Mouse (Mus musculus): ENCODE measurements around the gene Tmem135.

Gene Tmem135

GRCm38 (mm10) chr7:89418127-89418653, 14.2 kb upstream of the Tmem135 start:
- DNase-seq (ENCODE audit: low read depth, low spot score) = no peak

GRCm38 (mm10) chr7:89417707-89418106, 13.7 kb upstream of the Tmem135 start:
- no peak for DNase-seq (ENCODE audit: low read depth, low spot score)

- peak; percentile 66 for DNase-seq (ENCODE audit: low read depth, low spot score)
Measured at GRCm38 (mm10) chr7:89416027-89416426, 12.0 kb upstream of the Tmem135 start.

- DNase-seq (ENCODE audit: low read depth, low spot score) = no peak
Measured at GRCm38 (mm10) chr7:89412094-89412493, 8.1 kb upstream of the Tmem135 start.

- DNase-seq (ENCODE audit: low read depth, low spot score) = no peak
Measured at GRCm38 (mm10) chr7:89411346-89411745, 7.3 kb upstream of the Tmem135 start.

- DNase-seq (ENCODE audit: low read depth, low spot score) = no peak
Measured at GRCm38 (mm10) chr7:89410294-89410693, 6.3 kb upstream of the Tmem135 start.

GRCm38 (mm10) chr7:89407006-89407940, 3.3 kb upstream of the Tmem135 start:
- no peak for DNase-seq (ENCODE audit: low read depth, low spot score)

- peak; percentile 16 for DNase-seq (ENCODE audit: low read depth, low spot score)
Measured at GRCm38 (mm10) chr7:89406011-89406410, 2.0 kb upstream of the Tmem135 start.

GRCm38 (mm10) chr7:89404734-89405440, 865 bp upstream of the Tmem135 start:
- no peak for DNase-seq (ENCODE audit: low read depth, low spot score)

- peak; percentile 29 for DNase-seq (ENCODE audit: low read depth, low spot score)
Measured at GRCm38 (mm10) chr7:89403053-89403972, 709 bp downstream of the Tmem135 start.

GRCm38 (mm10) chr7:89401936-89402335, 2.1 kb downstream of the Tmem135 start:
- no peak for DNase-seq (ENCODE audit: low read depth, low spot score)

GRCm38 (mm10) chr7:89401136-89401858, 2.7 kb downstream of the Tmem135 start:
- no peak for DNase-seq (ENCODE audit: low read depth, low spot score)

- DNase-seq (ENCODE audit: low read depth, low spot score) = no peak
Measured at GRCm38 (mm10) chr7:89400721-89401120, 3.3 kb downstream of the Tmem135 start.

- DNase-seq (ENCODE audit: low read depth, low spot score) = no peak
Measured at GRCm38 (mm10) chr7:89397837-89398534, 6.0 kb downstream of the Tmem135 start.

- no peak for DNase-seq (ENCODE audit: low read depth, low spot score)
Measured at GRCm38 (mm10) chr7:89396386-89396785, 7.6 kb downstream of the Tmem135 start.

GRCm38 (mm10) chr7:89395399-89395798, 8.6 kb downstream of the Tmem135 start:
- DNase-seq (ENCODE audit: low read depth, low spot score) = no peak

- DNase-seq (ENCODE audit: low read depth, low spot score) = peak; percentile 47
Measured at GRCm38 (mm10) chr7:89392825-89393224, 11.2 kb downstream of the Tmem135 start.

- no peak for DNase-seq (ENCODE audit: low read depth, low spot score)
Measured at GRCm38 (mm10) chr7:89392388-89392787, 11.6 kb downstream of the Tmem135 start.

GRCm38 (mm10) chr7:89391831-89392230, 12.2 kb downstream of the Tmem135 start:
- no peak for DNase-seq (ENCODE audit: low read depth, low spot score)

- no peak for DNase-seq (ENCODE audit: low read depth, low spot score)
Measured at GRCm38 (mm10) chr7:89391281-89391680, 12.7 kb downstream of the Tmem135 start.
